Mouse (Mus musculus): ENCODE data around the gene Cysrt1. TPM values are rescaled to one million over a fixed set of nuclear protein-coding genes. Genes with fewer than 3 reads are reported as not detected.

The Cysrt1 gene
- polyA plus RNA-seq, 1 experiment, result not detected

DNA sequence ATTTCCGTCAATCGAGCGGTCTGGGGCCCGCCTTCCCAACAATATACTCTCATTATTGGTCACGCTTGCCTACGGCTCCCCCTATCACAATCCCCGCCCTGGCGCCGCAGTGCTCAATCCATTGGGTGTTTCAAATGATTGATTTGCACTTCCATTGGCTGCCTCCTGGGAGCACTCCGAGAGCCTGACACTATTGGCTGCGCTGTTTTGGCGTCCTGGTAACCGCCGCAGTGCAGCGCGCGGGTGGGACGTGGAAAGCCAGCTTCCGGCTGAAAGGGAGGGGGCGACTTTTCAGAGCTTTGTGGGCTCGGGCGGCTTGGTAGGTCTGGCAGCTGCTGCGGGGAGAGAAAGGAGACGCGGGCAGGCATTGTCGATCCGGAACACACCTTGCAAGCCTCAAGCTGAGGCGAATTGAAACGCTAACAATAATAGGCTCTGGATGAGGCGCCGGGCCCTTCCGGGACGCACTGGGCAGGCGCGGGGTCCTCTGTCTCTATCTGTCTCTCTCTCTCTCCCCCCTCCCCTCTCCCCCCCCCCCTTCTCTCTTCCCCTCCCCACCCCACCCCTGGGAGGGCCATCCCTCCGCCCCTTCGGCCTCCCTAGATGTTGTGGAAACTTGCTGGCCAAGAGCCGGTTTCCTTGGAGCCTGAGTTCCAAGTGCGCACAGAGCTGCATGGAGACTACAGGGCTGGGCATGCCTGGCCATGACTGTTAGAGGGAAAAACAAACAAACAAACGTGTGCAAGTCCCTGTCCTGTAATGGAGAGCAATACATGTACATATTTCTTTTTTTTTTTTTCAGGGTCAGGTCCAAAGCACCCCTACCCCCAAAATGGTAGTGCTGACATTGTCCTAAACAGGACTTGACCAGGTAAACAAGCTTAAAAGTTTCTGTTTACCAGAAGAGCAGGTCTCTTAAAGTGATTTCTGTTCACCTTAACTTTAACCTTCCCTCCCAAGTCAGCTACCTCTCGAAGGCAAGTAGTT, 17.2 kb downstream of the Cysrt1 start:
- Histone ChIP-seq H3K4me3 (ENCODE audit: insufficient read depth, low read depth, low read length) (peak overlapping the region; percentile 90), H3K27ac (ENCODE audit: insufficient read depth, low read depth, low read length) (peak overlapping the region; percentile 97), H3K4me1 (ENCODE audit: control insufficient read depth, insufficient read depth, low read length) (peaks cover 5% of the 10 kb centered on the region)
- WGBS, result 1% methylated on average over 41 of the region's 41 CpGs
- TF ChIP-seq POLR2A (IDR thresholded peaks at IDR 0.05; ENCODE audit: insufficient read depth, low read depth, low read length) (0 out of 2 replicates have a peak, but pooled peaks have one; percentile 45), CTCF (IDR thresholded peaks at IDR 0.05; ENCODE audit: insufficient read depth, low read depth, low read length) (no peak)

- Histone ChIP-seq H3K27ac (ENCODE audit: insufficient read depth, low read depth, low read length) (peak within 1 kb of the TSS; percentile 97), H3K4me1 (ENCODE audit: control insufficient read depth, insufficient read depth, low read length) (peaks cover 5% of the 10 kb centered on the region), H3K4me3 (ENCODE audit: insufficient read depth, low read depth, low read length) (peak within 1 kb of the TSS; percentile 90)
- TF ChIP-seq CTCF (IDR thresholded peaks at IDR 0.05; ENCODE audit: insufficient read depth, low read depth, low read length) (no peak), POLR2A (IDR thresholded peaks at IDR 0.05; ENCODE audit: insufficient read depth, low read depth, low read length) (peak; percentile 99)
- 1% methylated on average over 17 of the region's 17 CpGs for WGBS
Observed at GRCm38 (mm10) chr2:25224492-25224765, 17.8 kb downstream of the Cysrt1 start, which contains the start of gene Tubb4b. Tubb4b (minus strand) TSS chr2:25224702.

- H3K27ac ChIP-seq (ENCODE audit: insufficient read depth, low read depth, low read length), result peak overlapping the region; percentile 88
- H3K4me3 ChIP-seq (ENCODE audit: insufficient read depth, low read depth, low read length), result peak overlapping the region; percentile 86
- TF ChIP-seq CTCF (IDR thresholded peaks at IDR 0.05; ENCODE audit: insufficient read depth, low read depth, low read length), result no peak
- no peak for TF ChIP-seq POLR2A (IDR thresholded peaks at IDR 0.05; ENCODE audit: insufficient read depth, low read depth, low read length)
- H3K4me1 ChIP-seq (ENCODE audit: control insufficient read depth, insufficient read depth, low read length), result peaks cover 2% of the 10 kb centered on the region
- WGBS, result 2% methylated on average over 49 of the region's 53 CpGs
Observed at GRCm38 (mm10) chr2:25223681-25224491, 18.4 kb downstream of the Cysrt1 start.

GRCm38 (mm10) chr2:25221331-25221772, 20.9 kb downstream of the Cysrt1 start:
- Histone ChIP-seq H3K4me1 (ENCODE audit: control insufficient read depth, insufficient read depth, low read length) (no peaks in the 10 kb centered on the region), H3K27ac (ENCODE audit: insufficient read depth, low read depth, low read length) (no peak overlapping the region), H3K4me3 (ENCODE audit: insufficient read depth, low read depth, low read length) (no peak overlapping the region)
- 74% methylated on average over 5 of the region's 5 CpGs for WGBS
- TF ChIP-seq POLR2A (IDR thresholded peaks at IDR 0.05; ENCODE audit: insufficient read depth, low read depth, low read length), result no peak
- TF ChIP-seq CTCF (IDR thresholded peaks at IDR 0.05; ENCODE audit: insufficient read depth, low read depth, low read length), result no peak

- TF ChIP-seq CTCF (IDR thresholded peaks at IDR 0.05; ENCODE audit: insufficient read depth, low read depth, low read length), result no peak
- no peak for TF ChIP-seq POLR2A (IDR thresholded peaks at IDR 0.05; ENCODE audit: insufficient read depth, low read depth, low read length)
- Histone ChIP-seq H3K4me3 (ENCODE audit: insufficient read depth, low read depth, low read length) (no peak within 1 kb of the TSS), H3K4me1 (ENCODE audit: control insufficient read depth, insufficient read depth, low read length) (no peaks in the 10 kb centered on the region), H3K27ac (ENCODE audit: insufficient read depth, low read depth, low read length) (no peak within 1 kb of the TSS)
Observed at GRCm38 (mm10) chr2:25218445-25218844, 23.8 kb downstream of the Cysrt1 start, which contains the start of gene Fam166a. Fam166a (plus strand) TSS chr2:25218745.

GRCm38 (mm10) chr2:25217666-25218065, 24.6 kb downstream of the Cysrt1 start:
- TF ChIP-seq POLR2A (IDR thresholded peaks at IDR 0.05; ENCODE audit: insufficient read depth, low read depth, low read length), result no peak
- TF ChIP-seq CTCF (IDR thresholded peaks at IDR 0.05; ENCODE audit: insufficient read depth, low read depth, low read length), result no peak
- Histone ChIP-seq H3K4me3 (ENCODE audit: insufficient read depth, low read depth, low read length) (no peak overlapping the region), H3K4me1 (ENCODE audit: control insufficient read depth, insufficient read depth, low read length) (no peaks in the 10 kb centered on the region), H3K27ac (ENCODE audit: insufficient read depth, low read depth, low read length) (no peak overlapping the region)
- 70% methylated on average over 2 of the region's 2 CpGs for WGBS

DNA sequence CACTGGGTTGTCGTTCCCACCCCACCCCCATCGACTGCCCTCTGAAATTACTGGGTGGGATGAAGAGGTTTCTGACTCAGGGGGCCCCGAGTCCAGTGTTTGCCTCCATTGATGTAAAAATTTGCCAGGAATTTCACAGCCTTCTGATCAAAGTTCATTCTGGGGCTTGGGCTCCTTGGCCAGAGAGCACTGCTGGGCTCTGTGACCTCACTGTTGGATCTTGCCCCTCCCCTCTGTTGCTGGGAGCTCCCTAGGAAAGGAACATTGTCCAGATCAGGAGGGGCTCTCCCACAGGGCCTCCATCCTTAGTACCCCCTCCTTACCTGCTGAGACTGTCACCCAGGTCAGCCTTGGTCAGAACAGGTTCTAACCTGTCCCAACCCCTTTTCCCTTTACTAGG, 27.8 kb downstream of the Cysrt1 start, which contains the start of gene Stpg3:
Gene Stpg3 (minus strand): TSS at position 194 of the 400 bp plus-strand sequence.
- H3K27ac ChIP-seq (ENCODE audit: insufficient read depth, low read depth, low read length), result no peak within 1 kb of the TSS
- 77% methylated on average over 3 of the region's 3 CpGs for WGBS
- TF ChIP-seq CTCF (IDR thresholded peaks at IDR 0.05; ENCODE audit: insufficient read depth, low read depth, low read length) (no peak), POLR2A (IDR thresholded peaks at IDR 0.05; ENCODE audit: insufficient read depth, low read depth, low read length) (no peak)
- no peak within 1 kb of the TSS for H3K4me3 ChIP-seq (ENCODE audit: insufficient read depth, low read depth, low read length)
- peaks cover 8% of the 10 kb centered on the region for H3K4me1 ChIP-seq (ENCODE audit: control insufficient read depth, insufficient read depth, low read length)

GRCm38 (mm10) chr2:25213266-25213865, 28.9 kb downstream of the Cysrt1 start:
- Histone ChIP-seq H3K27ac (ENCODE audit: insufficient read depth, low read depth, low read length) (no peak overlapping the region), H3K4me1 (ENCODE audit: control insufficient read depth, insufficient read depth, low read length) (peaks cover 8% of the 10 kb centered on the region), H3K4me3 (ENCODE audit: insufficient read depth, low read depth, low read length) (no peak overlapping the region)
- 74% methylated on average over 23 of the region's 23 CpGs for WGBS
- no peak for TF ChIP-seq POLR2A (IDR thresholded peaks at IDR 0.05; ENCODE audit: insufficient read depth, low read depth, low read length)
- no peak for TF ChIP-seq CTCF (IDR thresholded peaks at IDR 0.05; ENCODE audit: insufficient read depth, low read depth, low read length)
